Mouse (Mus musculus) 3T3-L1 (cell line): ENCODE results near the gene Akr1c13.

ENCODE experiments used
- DNase-seq: peaks from one replicate; pipeline ENCODE4 v3.0.0-alpha.2; 2015; ENCODE audit warnings: low read depth, low spot score

Akr1c13 gene

GRCm38 (mm10) chr13:4244861-4245559 lies 54.1 kb downstream of the Akr1c13 start:
- DNase-seq, result no peak

DNA sequence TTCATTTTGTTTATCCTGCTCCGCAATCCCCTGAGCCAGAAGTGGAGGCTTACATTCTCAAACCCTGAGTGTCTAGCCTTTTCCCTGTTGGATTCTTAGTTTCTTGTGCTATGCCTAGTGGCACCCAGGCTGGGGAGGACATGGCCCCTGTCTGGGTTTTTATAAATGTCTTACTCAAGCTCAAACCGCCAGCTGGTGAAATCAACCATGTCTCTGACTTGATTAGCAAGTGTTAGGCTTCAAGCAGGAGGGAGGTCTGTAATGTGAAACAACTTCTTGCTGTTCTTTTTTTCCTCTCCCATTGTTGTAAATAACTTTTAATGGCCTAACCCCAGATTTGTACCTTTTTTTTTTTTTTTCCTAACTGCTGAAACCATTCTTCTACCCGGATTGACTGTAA lies 58.4 kb downstream of the Akr1c13 start:
- DNase-seq, result no peak
